Mouse (Mus musculus): ENCODE data around the gene Syt12. TPM values are rescaled to one million over a fixed set of nuclear protein-coding genes. Genes with fewer than 3 reads are reported as not detected.

Syt12 gene
- total and polyA plus RNA-seq, 3 experiments = not detected

DNA sequence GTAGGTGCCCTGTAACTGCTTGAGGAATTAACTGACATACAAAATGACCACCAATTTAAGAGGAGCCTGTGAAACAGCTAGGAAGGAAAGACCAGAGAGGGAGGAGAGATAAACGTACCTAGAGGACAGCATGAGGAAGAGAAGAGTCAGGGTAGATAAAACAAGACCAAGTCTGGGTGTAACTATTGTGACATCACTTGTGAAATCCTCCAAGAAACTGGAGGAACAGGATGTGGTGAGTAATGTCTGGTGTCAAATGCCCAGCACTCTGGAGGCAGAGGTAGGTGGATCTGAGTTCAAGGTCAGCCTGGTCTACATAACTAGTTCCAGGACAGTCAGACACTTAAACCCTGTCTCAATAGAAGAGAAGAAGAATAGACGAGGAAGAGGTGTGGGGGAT, 68.2 kb downstream of the Syt12 start (continued):
- 0 out of 2 replicates have a peak, but pooled peaks have one; percentile 28 for TF ChIP-seq HCFC1 (IDR thresholded peaks at IDR 0.05; ENCODE audit: low read depth, low read length)

DNA sequence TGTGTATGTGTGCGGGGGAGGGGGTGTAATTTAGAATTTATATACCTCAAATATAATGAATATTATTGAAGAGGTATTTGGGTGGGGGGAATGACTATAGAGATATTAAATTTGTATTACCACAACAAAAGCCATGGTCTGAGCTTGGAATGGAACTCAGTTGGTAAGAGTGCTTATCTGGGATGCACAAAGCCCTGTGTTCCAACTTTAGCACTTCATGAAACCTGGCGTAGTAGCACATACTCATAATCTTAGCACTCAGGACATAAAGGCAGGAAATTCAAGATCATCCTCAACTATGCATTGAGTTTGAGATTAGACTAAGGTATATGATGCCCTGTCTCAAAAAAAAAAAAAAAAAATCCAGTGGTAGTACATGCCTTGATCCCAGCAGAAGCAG, 72.4 kb downstream of the Syt12 start:
- no peak overlapping the region for H3K4me3 ChIP-seq (ENCODE audit: control insufficient read depth in 1 of 2, insufficient read depth in 1 of 2, low read depth in 2 of 2, low read length in 2 of 2)
- H3K27me3 ChIP-seq (ENCODE audit: control insufficient read depth in 1 of 2, insufficient read depth in 2 of 2, low read length in 2 of 2) = no peaks in the 10 kb centered on the region
- H3K36me3 ChIP-seq (ENCODE audit: control insufficient read depth in 1 of 2, insufficient read depth in 2 of 2, low read length in 2 of 2) = peaks cover 0 to 24% of the 10 kb centered on the region in 2 experiments; a peak in 2 of 4 replicates
- H3K79me2 ChIP-seq (ENCODE audit: control insufficient read depth, insufficient read depth, low read length, poor library complexity) = no peaks in the 10 kb centered on the region
- no peak overlapping the region for H3K9ac ChIP-seq (ENCODE audit: control insufficient read depth, low read depth, low read length, poor library complexity, severe bottlenecking)
- DNase-seq (ENCODE audit: low read depth, low spot score) = peak; percentile 50
- no peaks in the 10 kb centered on the region for H3K9me3 ChIP-seq (replicated peaks; ENCODE audit: insufficient read depth, low read length)
- TF ChIP-seq RAD21 (IDR thresholded peaks at IDR 0.05; ENCODE audit: low read depth, low read length) (no peak), NRF1 (IDR thresholded peaks at IDR 0.05; ENCODE audit: insufficient read depth, low read depth, low read length, poor library complexity, severe bottlenecking) (no peak), JUND (IDR thresholded peaks at IDR 0.05; ENCODE audit: low read depth, low read length) (no peak), ETS1 (IDR thresholded peaks at IDR 0.05; ENCODE audit: low read depth, low read length) (peak; percentile 46; the same call in 1 of the 2 replicates), TCF12 (IDR thresholded peaks at IDR 0.05; ENCODE audit: low read depth, low read length) (peak; percentile 66; the same call in 1 of the 2 replicates), NELFE (IDR thresholded peaks at IDR 0.05; ENCODE audit: low read depth, low read length) (no peak), EP300 (IDR thresholded peaks at IDR 0.05; ENCODE audit: low read depth in 1 of 2, low read length in 2 of 2) (peak; percentile 62 to 75), TAL1 (IDR thresholded peaks at IDR 0.05; ENCODE audit: low read length) (peak; percentile 16; the same call in 1 of the 2 replicates), RCOR1 (IDR thresholded peaks at IDR 0.05; ENCODE audit: low read depth, low read length) (peak; percentile 24; the same call in 1 of the 2 replicates), GATA1 (IDR thresholded peaks at IDR 0.05; ENCODE audit: low read depth, low read length) (peak; percentile 65), ZNF384 (IDR thresholded peaks at IDR 0.05; ENCODE audit: low read depth, low read length) (peak; percentile 60), SIN3A (IDR thresholded peaks at IDR 0.05; ENCODE audit: low read length) (0 out of 2 replicates have a peak, but pooled peaks have one; percentile 17), MEF2A (IDR thresholded peaks at IDR 0.05; ENCODE audit: extremely low read depth, insufficient replicate concordance, low read depth, low read length, poor library complexity, severe bottlenecking) (peak; percentile 16; the same call in 1 of the 2 replicates)
- peaks cover 21 to 27% of the 10 kb centered on the region in 2 experiments for H3K4me1 ChIP-seq (ENCODE audit: control insufficient read depth in 1 of 2, insufficient read depth in 2 of 2, low read length in 2 of 2)
- H3K27ac ChIP-seq (ENCODE audit: control insufficient read depth, low read depth, low read length) = no peak overlapping the region

DNA sequence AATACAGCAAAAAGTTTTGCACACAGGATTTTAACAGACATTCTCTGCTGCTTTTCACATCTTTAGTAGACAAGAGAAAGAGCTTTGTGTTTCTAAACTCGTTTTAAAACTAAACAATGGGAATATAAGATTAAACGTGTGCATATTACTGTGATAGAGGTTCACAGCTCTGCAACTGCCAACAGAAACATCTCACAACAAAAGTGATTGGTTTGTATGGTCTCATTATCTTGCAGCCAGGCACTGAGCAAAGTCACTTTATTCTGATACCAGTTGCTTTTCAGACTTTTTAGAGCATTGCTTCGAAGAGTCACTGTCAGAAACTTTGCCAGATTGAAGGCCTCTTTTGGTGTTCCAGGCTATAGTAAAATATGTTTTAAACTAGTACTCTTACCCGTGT, 78.3 kb downstream of the Syt12 start:
- H3K79me2 ChIP-seq (ENCODE audit: control insufficient read depth, insufficient read depth, low read length, poor library complexity) = peaks cover 32% of the 10 kb centered on the region
- H3K9ac ChIP-seq (ENCODE audit: control insufficient read depth, low read depth, low read length, poor library complexity, severe bottlenecking) = peak overlapping the region; percentile 97
- H3K9me3 ChIP-seq (replicated peaks; ENCODE audit: insufficient read depth, low read length) = no peaks in the 10 kb centered on the region
- peaks cover 8 to 16% of the 10 kb centered on the region in 2 experiments for H3K4me1 ChIP-seq (ENCODE audit: control insufficient read depth in 1 of 2, insufficient read depth in 2 of 2, low read length in 2 of 2)
- peak overlapping the region; percentile 7 to 93; a peak in 2 of 4 replicates for H3K4me3 ChIP-seq (ENCODE audit: control insufficient read depth in 1 of 2, insufficient read depth in 1 of 2, low read depth in 2 of 2, low read length in 2 of 2)
- peak; percentile 73 for DNase-seq (ENCODE audit: low read depth, low spot score)
- no peaks in the 10 kb centered on the region for H3K27me3 ChIP-seq (ENCODE audit: control insufficient read depth in 1 of 2, insufficient read depth in 2 of 2, low read length in 2 of 2)
- H3K36me3 ChIP-seq (ENCODE audit: control insufficient read depth in 1 of 2, insufficient read depth in 2 of 2, low read length in 2 of 2) = peaks cover 3 to 19% of the 10 kb centered on the region in 2 experiments; a peak in 3 of 4 replicates
- peak overlapping the region; percentile 97 for H3K27ac ChIP-seq (ENCODE audit: control insufficient read depth, low read depth, low read length)
- no peak for TF ChIP-seq POLR2AphosphoS2 (IDR thresholded peaks at IDR 0.05; ENCODE audit: low read length)
- no peak for TF ChIP-seq E2F4 (IDR thresholded peaks at IDR 0.05; ENCODE audit: borderline replicate concordance, low read depth, low read length)
- TF ChIP-seq CTCF (IDR thresholded peaks at IDR 0.05 in 2 of 3, conservative IDR thresholded peaks at IDR 0.05 in 1 of 3; ENCODE audit: control insufficient read depth in 1 of 3, insufficient read depth in 1 of 3, low read depth in 2 of 3, low read length in 3 of 3, poor library complexity in 1 of 3, severe bottlenecking in 1 of 3) = no peak
- TF ChIP-seq UBTF (IDR thresholded peaks at IDR 0.05; ENCODE audit: borderline replicate concordance, insufficient read depth, low read depth, low read length) = no peak
- no peak for TF ChIP-seq MEF2A (IDR thresholded peaks at IDR 0.05; ENCODE audit: extremely low read depth, insufficient replicate concordance, low read depth, low read length, poor library complexity, severe bottlenecking)
- no peak for TF ChIP-seq MYC (IDR thresholded peaks at IDR 0.05; ENCODE audit: low read depth, low read length)
- TF ChIP-seq MAFK (IDR thresholded peaks at IDR 0.05; ENCODE audit: borderline replicate concordance, low read depth, low read length) = no peak
- TF ChIP-seq GATA1 (IDR thresholded peaks at IDR 0.05; ENCODE audit: low read depth, low read length) = peak; percentile 67
- TF ChIP-seq MAX (IDR thresholded peaks at IDR 0.05; ENCODE audit: low read length) = no peak
- TF ChIP-seq ZC3H11A (IDR thresholded peaks at IDR 0.05; ENCODE audit: low read depth, low read length) = no peak
- TF ChIP-seq NRF1 (IDR thresholded peaks at IDR 0.05; ENCODE audit: insufficient read depth, low read depth, low read length, poor library complexity, severe bottlenecking) = no peak
- TF ChIP-seq TCF12 (IDR thresholded peaks at IDR 0.05; ENCODE audit: low read depth, low read length) = no peak
- TF ChIP-seq EP300 (IDR thresholded peaks at IDR 0.05; ENCODE audit: low read depth in 1 of 2, low read length in 2 of 2) = peak; percentile 42 to 43; a peak in 2 of 4 replicates
- peak; percentile 43; the same call in 1 of the 2 replicates for TF ChIP-seq SIN3A (IDR thresholded peaks at IDR 0.05; ENCODE audit: low read length)
- no peak for TF ChIP-seq GABPA (IDR thresholded peaks at IDR 0.05; ENCODE audit: low read depth, low read length)
- no peak for TF ChIP-seq BHLHE40 (IDR thresholded peaks at IDR 0.05; ENCODE audit: borderline replicate concordance, low read depth, low read length)
- TF ChIP-seq POLR2A (IDR thresholded peaks at IDR 0.05; ENCODE audit: control insufficient read depth in 1 of 2, insufficient read depth in 1 of 2, low read depth in 1 of 2, low read length in 2 of 2, poor library complexity in 1 of 2) = no peak
- no peak for TF ChIP-seq TBP (IDR thresholded peaks at IDR 0.05; ENCODE audit: low read depth, low read length)
- no peak for TF ChIP-seq USF2 (IDR thresholded peaks at IDR 0.05; ENCODE audit: borderline replicate concordance in 1 of 2, insufficient read depth in 1 of 2, low read depth in 1 of 2, low read length in 2 of 2)
- 0 out of 2 replicates have a peak, but pooled peaks have one; percentile 31 for TF ChIP-seq ETS1 (IDR thresholded peaks at IDR 0.05; ENCODE audit: low read depth, low read length)
